Mouse (Mus musculus): ENCODE data around the gene Ttc7.

Ttc7 gene

DNA sequence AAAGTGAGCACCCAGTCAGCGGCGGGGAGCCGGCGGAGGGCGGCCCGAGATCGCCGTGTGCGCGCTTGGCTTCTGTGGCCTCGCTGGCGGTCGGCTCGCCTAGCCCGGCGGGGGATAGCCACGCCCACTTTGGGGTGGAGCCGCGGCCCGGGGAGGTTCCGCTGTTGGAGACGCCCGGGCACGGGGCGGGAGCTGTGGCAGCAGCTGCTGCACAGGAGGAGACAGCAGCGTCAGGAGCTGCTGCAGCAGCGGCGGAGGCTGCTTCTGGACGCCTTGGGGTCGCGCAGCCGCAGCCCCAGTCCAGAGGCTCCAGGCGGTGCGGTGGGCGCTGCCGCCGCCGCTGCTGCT is at the start of gene Ttc7:
Gene Ttc7 (plus strand): TSS at position 181 of the 348 bp plus-strand sequence.
- DNase-seq = peak; percentile 78 to 81

DNA sequence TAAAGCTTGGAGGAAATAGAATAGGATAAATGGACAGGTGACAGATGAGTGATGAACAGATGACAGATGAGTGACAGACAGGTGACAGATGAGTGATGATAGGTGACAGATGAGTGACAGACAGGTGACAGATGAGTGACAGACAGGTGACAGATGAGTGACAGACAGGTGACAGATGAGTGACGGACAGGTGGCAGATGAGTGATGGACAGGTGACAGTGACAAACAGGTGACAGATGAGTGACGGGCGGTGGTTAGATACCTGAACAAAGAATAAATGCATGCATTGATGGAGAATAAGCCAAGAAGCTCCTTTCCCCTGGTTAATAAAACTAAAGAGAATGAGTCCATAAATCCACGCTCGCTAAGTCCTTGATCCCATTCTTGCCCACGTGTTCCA is 47.7 kb upstream of the Ttc7 start:
- no peak for DNase-seq

DNA sequence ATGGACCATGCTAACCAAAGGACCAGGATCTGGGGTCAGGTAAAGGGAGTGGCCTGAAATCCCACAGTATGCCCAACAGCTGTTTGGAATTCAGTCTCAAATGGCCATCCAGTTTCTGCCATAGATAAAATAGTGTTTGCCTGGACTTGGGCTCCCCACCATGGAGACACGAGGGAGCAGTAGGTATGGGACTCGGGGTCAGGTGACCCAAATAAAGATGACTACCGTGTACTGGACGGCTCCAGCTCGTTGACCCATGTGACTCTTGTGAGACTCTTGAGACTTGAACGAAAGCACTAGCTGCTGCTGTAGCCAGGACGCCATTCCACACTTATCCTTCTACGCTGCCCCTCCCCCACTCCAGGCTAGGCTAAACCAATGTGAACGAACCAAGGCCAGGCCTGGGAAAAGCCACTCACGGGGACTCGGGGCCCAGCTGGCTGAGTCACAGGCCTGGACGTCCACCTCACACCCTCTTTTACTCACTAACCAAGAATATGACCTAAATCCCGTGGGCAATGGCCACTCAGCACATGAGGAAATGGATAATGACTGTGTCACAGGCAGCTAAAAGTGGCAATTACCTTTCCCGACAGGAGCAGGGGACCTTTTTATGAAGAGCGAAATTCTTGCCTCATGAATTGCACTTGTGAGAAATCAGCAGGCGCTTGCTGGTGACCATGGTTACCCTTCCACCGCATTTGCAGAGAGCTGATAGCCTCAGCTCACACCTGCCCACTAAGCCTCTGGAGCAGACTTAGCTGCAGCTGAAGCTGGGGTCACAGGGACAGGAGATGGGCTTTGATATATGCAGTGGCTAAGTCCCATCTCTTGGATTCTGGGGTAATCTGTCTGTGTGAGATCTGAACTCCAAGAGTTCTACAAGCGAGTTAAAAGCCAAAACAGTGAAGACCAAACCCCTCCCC is 45.7 kb upstream of the Ttc7 start:
- DNase-seq = peak in 1 of 2 experiments; percentile 46

DNA sequence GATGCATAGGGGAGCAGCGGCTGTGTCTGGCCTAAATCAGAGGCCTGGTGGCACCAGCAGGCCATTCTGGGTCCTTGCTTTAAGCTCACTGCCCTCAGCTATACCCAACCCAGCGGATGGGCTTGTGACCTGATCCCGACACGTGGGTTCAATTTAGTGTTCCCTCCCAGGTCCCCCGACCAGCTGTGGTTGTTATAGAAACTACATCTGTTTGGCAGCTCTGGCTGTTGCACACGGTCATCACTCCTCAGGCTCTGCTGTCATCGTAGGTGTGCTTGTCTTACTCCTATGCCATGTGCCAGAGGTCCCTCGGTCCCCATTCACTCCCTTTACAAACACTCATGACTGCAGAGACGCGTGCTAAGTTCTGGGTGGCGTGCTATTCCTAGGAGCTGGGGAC is 44.9 kb upstream of the Ttc7 start:
- no peak for DNase-seq

DNA sequence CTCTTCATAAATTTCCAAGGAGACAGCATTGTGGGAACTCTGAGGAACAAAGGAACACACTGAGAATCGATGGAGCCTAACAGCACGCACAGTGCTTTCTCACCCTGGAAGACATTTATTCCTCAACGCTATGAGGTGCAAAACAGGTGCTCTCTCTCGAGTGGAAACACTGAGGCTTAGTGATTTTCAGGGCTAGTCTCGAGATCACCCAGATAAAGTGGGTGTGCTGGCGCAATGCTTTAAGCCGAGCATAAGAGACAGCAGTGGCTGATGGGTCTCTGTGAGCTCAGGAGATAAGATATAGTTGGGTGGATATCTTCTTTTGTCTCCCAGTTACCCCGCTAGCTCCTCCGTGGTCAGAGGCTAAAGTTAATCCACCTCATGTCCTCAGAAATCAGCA is 36.6 kb upstream of the Ttc7 start:
- no peak for DNase-seq

DNA sequence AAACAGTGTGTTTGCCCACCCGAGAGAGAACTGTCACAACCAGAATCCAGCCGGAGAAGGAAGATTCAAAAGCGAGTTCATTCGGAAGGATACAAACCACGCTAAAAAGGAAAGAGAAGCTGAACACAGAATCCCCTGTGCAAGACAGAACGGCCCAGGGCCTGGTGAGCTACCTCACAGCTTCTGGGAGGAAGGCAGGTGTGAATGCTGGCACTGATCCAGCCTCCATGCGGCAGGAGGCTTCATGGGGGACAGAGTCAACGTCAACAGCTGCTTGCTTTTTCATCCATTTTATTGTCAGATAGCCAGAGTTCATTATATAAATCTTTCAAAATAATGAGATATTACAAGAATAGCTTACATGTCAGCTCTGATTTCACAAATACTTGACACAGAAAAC is 28.3 kb upstream of the Ttc7 start:
- DNase-seq = peak in 1 of 2 experiments; percentile 31

DNA sequence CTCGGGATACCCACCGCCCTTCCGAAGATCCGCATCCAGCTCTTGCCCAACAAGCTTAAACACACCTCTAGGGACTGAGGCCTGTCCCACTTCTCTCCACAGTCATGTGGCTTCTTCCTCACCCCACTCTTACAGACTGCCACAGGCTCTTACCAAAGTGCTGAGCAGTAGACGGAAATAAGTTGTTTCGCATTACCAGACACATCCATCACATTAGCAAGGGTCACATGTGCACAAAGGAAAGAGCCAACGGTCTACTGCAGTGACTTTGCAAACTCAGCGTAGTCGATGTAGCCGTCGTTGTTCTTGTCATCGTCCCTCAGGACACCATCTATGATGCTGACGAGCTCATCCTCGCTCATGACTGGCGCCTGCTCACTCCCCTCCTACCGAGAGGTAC is 27.0 kb upstream of the Ttc7 start:
- DNase-seq = no peak

DNA sequence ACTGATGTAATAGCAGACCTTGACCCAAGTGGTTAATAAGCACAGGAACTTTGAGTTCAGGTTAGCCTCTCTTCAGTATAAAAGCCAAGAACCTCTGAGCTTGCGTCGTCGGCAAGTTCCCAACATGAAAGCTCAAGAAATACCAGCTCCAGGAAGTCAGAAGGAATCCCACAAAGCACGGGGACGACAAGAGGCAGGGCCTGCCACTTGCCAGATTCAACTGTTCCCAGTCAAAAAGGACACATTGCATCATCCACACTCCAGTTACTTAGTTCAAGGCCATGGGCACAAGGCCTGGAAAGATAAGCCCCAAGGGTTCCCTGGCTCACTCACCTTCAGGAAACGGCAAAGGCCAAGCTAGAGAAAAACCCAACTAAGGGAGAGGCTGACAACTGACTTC is 19.3 kb upstream of the Ttc7 start:
- DNase-seq = no peak

DNA sequence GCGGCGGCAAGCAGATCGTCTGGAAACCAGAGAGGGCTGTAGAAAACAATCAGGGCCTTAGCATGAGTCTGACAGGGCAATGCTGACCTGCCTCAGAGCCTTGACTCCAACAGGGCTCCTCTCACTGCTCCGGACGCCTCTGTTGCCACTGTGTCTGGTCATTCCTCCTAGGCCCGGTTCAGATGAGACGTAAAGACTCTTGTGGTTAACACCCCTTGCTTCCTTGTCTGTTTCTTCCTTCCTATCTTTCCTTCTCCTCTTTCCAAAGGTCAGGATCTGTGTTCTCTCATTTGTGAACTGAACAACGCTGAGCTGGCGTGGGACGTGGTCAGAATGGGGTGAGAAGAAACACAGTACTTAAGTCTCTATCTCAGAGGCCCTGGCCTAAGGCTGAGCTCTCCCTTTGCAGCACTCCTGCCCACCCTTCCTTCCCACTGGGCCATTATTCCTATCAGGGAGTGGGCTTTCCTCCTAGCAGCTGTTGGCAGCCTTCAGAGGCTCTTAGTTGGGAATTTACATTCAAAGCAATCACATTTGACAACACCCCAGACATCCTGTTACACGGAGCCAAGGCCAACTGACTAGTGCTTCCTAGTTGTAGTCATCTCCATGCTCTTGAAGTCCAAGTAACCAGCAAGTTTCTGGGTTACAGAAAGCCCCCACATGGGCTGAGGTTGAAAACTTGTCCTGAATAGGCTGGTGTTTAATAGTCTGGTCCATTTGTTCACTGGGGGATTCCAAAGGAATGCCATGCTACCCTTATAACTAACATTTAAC is 18.4 kb upstream of the Ttc7 start:
- no peak for DNase-seq

DNA sequence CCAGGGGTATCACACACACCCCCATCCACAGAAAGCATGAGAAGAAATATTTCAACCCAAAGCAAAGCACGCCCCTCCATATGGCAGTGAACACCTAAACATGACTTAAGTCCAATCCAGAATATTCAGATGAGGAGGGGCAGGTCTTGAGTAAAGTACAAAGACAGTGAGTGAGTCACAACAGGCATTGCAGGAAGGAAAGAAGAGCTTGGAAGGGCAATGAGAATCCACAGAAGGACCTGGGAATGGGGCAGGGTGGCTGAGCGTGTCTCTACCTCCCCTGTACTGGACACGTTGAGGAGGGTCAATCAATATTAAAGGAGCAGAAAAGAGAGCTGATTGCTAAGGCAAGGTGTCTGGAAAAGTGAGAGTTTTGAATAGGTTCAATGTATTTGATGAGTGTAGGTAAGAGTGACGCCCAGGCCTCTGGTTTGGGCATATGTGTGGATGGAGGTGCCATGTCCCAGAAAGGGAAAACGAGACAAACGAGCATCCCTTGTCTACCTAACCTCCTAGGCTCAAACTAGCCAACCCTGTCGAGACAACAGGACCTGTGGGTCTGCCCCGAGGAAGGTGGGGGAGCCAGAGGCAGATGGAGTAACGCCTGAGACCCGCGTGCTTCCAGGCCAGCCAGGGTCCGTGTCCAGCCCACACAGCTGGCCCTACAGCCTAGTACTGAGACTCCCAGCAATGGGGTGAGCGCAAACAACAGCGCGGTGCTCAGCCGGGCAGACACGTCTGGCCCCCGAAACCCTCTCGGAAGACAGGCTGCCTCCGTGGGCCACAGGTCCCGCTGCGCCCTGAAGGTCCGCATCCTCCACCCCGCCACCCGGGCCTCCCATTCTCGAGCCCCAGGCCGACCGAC is 17.5 kb upstream of the Ttc7 start:
- DNase-seq = no peak

DNA sequence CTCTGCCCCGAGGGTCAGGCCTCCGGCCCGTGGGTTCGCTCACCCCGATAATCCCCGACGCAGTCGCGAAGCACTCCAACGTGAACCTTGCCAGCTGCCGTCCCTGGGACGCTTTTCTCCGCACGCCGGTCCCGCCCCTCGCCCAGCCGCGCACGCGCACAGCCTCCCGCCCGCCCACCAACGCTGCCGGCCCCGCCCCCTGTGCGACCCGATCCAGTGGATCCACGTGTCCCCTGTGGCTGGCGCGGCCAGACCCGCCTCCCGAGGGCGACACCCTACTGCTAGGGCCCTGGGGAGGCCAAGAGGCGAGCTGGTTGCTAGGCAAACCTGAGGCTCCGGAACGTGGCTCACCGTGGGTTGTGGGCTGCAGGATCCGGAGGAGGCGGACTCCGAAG is 16.9 kb upstream of the Ttc7 start, which contains the start of gene Mcfd2:
Gene Mcfd2 (minus strand): TSS at position 144 of the 395 bp plus-strand sequence.
- DNase-seq = peak; percentile 94 to 96

DNA sequence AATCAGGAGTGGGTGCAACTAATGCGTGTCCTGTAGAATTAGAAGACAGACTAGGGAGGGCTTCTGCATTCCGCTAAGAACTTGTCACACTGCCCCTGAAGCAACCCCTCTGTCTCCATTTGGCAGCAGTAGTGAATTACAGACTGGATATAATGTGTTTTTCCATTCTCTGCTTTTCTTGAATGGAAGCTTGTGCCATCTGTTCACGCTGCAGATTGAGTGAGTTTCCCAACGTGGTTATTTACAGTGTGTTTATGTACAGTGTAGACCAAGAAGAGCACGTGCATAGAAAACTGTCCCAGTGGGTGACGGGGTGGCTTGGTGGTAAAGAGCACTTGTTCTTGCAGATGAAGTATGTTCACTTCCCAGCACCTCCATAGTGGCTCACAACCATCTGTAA is 13.2 kb upstream of the Ttc7 start:
- DNase-seq = no peak

DNA sequence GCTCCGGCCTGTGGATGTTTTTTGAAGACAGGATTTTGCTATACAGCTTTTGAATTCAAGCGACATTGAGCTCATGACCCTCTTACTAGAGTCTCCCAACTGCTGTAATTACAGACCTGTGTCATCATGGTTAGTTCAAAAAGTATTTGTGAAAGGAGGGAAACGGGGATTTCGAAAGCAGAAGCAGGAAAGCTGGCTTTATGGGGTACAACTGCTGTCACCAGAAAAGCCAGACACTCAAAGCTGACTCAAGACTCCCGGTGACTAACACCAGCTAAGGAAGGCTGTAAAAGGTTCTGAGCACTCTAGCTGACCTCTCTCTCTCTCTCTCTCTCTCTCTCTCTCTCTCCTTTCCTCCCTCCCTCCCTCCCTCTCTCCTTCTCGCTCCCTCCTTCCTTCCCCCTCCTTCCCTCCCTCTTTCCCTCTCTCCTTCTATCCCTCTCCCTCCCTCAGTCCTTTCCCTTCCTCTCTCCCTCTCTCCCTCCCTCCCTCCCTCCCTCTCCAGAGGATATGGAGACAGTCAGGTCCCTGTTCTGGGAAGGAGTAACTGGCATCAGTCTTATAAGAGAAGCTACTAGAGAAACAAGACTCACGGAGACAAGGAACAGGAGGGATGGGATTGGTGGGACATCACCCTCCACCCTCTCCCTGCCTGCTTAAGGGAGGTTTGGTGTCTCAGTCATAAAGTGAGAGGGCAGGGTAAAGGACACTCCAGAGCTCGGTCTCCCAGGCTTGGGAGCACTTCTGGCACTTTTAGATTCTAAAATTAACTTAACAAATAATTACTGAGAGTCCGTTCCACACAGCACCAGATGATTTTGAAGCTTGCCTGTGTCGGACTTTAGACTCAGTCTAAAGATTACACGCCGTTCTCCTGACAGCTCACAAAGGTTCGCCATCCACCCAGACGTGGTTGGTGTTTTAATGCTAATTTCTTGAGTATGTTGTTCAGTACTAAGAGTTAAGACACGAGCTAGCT is 7.0 kb upstream of the Ttc7 start:
- DNase-seq = no peak

DNA sequence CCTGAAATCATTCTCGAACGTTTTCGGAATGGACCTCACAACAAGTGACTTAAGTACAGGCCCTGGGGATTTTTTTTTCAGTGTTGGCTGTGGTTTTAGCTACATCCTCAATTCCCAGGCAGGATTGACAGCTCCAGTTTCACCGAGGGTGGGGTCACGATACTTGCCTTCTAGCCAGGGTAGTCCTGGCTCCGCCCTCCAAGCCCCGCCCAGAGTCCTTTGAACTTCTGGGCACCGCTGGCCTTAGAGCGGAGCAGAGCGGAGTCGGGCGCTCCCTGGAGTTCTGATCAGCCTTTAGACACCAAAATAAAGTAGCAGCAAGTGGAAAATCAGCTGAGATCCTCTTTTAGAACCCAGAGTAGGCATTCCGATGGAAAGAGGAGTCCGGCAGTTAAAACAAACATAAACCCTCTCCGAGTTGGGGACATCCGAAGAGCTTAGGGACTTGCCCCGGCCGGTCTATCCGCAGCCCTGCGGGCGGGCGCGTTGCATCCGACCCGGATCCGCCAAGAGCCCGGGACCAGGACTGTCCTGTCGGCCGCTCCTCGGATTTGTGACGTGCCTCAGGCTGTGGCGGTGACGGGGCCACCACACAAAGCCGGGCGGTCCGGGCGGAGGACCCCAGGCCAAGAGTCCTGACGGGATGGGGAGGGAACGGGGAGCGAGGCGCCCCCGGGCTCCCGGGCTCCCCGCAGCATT is 530 bp upstream of the Ttc7 start:
- peak; percentile 34 to 36 for DNase-seq

DNA sequence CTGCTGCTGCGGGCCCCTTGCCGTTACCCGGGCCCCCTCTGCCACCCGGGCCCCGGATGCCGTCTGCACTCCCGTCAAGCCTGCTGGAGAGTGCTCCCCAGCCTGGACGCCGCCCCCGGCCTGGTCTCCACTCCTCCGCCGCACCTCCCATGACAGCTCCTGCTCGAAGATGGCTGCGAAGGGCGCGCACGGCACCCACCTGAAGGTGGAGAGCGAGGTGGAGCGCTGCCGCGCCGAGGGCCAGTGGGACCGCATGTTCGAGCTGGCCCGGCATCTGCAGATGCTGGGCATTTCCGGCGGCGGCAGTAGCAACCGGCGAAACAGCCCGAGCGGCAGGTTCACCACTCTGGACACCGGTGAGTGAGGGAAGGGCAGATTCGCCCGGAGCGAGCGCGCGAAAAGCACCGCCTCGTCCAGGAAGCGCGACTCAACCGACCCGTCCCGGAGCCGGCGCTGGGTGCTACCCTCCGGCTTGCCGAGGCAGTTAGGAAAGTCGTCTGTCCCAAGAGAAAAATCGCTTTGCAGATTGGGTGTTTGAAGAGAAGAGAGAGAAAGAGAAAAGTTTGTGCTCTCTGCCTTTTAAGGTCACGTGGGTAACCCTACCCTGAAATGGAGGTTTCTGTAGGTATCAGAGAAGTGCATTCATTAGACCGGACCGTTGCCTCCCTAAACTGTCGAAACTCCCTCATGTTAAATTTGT is 519 bp downstream of the Ttc7 start:
- DNase-seq = peak; percentile 40 to 43

DNA sequence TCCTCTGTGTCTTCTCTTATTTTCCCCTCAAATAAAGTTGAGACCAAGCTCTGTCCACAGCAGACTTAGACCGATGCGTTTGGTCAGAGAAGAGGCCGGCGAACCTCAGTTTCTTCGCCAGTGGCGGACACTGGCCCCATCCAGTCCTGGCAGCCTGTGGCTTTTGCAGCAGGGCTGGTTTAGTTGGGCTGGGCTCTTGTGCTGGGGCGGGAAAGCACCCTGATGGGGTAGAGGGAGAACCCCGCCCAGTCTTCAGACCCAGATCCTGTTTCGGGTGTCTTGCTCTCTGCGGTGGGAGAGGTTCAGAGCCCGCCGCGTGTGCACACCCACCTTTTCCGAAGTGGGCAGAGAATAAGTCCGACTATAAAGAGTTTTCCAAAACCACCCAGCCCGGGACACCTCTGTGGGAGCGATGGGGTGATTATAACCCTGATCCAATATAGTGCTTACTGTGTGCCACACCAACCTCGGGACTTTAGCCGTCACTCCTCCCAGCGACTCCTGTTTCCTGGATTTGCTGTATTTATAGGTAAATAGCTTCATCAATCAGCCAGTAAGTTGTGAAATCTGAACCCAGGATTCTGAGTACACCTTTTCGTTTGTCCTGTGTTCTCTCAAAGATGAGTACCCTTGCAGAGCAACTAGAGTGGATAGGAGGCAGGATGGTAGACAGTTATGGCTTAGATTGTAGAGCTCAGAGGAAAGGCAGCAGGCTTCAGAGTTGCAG is 1.2 kb downstream of the Ttc7 start:
- no peak for DNase-seq

DNA sequence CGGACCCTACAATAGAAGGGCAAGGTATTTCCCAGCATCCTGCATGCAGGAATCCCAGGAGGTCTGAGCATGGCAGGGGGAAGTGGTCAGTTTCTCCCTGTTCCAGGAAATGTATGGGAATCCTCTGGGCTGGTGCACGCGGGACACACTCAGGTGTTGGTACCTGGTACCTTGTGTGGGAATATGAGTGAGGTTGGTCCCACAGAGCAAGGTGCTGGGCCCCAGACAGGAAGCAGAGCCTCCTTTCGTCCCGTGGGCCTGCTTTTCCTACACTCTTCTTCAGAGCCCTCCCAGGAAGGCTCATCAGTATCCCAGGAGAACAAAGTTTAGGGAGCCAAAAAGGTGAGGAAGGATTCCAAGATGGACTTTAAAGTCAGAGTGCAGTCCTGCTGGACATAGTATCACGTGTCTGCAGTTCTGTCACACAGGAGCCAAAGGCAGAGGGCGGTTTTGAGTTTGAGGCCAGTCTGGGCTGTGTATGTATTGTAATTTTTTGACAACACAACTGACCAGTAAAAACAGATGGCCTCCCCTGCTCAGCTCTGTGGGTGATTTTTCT is 1.9 kb downstream of the Ttc7 start:
- no peak for DNase-seq

DNA sequence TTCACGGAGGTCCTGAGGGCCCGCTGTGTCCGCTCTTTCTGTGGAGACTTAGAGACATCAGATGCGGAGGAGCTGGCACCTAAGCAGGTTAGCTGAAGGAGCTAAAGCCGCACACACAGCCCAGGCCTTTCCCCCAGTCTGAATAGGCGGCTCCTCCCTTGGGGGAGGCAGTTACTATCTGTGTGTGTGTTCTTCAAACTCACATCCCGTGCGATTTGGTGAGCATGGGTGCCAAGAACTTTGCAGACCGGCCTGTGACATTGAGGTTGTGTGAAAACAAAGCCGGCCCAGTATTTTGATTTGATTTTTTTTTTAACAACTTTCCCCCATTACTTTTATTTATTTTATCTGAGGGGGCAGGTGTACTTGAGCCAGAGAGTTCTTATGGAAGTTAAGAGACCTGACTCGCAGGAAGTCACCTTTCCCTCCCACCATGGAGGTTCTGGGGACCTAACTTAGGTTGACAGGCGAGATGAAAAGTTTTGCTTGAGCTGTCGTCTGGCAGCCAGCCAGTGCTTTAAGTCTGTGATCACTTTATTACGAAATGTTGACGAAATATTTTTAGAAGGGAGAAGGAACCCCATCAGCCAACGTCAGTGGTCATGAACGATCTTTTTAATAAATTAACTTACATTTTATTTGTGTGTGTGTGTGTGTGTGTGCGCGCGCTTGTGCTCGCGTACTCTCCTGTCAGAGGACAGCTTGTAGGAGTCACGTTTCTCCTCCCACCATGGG is 3.2 kb downstream of the Ttc7 start:
- DNase-seq = no peak
